Mouse (Mus musculus): ENCODE measurements around the gene Rbm6. TPM values are rescaled to one million over a fixed set of nuclear protein-coding genes. Genes with fewer than 3 reads are reported as not detected.

Rbm6 gene
- 128 TPM for polyA plus RNA-seq (2017; shearing (Covaris generic))

DNA sequence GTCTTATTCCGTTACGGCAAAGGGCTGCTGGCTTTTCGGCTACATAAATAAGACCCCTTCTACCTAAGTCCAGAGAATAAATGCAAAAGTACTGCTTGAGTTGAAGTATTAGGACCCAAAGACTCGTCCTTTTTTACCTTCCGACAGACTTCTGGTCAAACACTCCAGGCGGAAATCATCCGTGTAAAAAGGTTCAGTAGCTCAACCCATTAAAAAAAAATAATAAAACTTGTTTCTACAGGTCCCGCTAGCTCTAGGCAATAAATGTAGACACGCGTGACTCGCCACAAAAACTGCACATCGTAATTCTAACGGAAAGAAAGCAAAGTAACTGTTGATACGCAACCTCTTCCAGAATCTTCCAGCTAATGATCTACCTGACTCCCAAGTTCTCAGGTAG lies at the start of gene Rbm6:
Gene Rbm6, minus strand, starts transcription at position 101 of the 400 bp plus-strand sequence.

DNA sequence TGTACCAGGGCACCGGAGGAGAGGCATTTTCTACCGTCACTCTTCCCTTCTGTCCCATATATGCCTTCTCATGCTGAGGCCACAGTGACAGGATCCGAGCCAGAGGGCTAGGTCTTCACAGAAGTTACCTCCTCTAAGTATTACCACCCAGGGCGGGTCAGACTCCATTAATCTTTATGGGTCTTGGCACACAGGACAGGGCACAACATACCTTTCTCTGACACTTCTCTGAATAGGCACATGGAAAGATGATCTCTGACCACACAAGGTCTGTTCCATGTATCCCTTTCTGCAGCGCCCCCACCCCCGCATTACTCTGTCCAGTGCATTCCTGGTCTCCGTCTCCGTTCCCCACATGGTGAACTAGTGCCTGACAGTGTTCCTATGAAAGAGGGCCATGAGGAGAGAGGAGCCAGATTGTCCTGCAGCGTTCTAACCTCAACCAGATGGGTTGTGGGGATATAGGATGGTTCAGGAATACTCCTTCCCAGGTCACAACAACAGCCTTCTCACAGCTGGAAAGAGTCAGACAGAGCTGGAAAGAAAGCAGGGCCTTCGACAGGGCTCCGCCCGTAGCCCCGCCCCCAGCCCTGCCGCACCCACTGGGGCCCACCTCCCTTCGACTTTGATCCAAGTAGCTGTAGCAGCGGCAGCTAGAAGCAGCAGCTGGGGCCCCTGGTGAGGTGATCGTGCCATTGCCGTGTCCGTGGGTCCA lies 33.4 kb upstream of the Rbm6 start, which contains the start of gene Mst1r:
Gene Mst1r, plus strand, starts transcription at position 622 of the 715 bp plus-strand sequence.

GRCm38 (mm10) chr9:107887804-107888266 lies 14.8 kb upstream of the Rbm6 start, which contains the start of gene Mon1a:
Mon1a (plus strand) TSS chr9:107888151.

GRCm38 (mm10) chr9:107770374-107771290 lies 102.4 kb downstream of the Rbm6 start, which contains the start of gene Rbm5:
Rbm5 (minus strand) TSS chr9:107770996.

Other genes with a start within 250 kb of the Rbm6 start
- 182 TPM for gene Gnai2, start 237.9 kb downstream of the Rbm6 start, polyA plus RNA-seq (2017; shearing (Covaris generic))
- not detected for gene Slc38a3, start 203.7 kb downstream of the Rbm6 start, polyA plus RNA-seq (2017; shearing (Covaris generic))
- gene Gnat1, start 193.5 kb downstream of the Rbm6 start, polyA plus RNA-seq (2017; shearing (Covaris generic)): not detected
- not detected for gene Sema3f, start 162.8 kb downstream of the Rbm6 start, polyA plus RNA-seq (2017; shearing (Covaris generic))
- gene Rbm5, start 102.2 kb downstream of the Rbm6 start, polyA plus RNA-seq (2017; shearing (Covaris generic)): 336 TPM
- 15.9 TPM for gene Mon1a, start 14.9 kb upstream of the Rbm6 start, polyA plus RNA-seq (2017; shearing (Covaris generic))
- not detected for gene Mst1r, start 33.6 kb upstream of the Rbm6 start, polyA plus RNA-seq (2017; shearing (Covaris generic))
- gene Actl11, start 55.2 kb upstream of the Rbm6 start, polyA plus RNA-seq (2017; shearing (Covaris generic)): not detected
- not detected for gene Camkv, start 62.4 kb upstream of the Rbm6 start, polyA plus RNA-seq (2017; shearing (Covaris generic))
- gene Traip, start 76.9 kb upstream of the Rbm6 start, polyA plus RNA-seq (2017; shearing (Covaris generic)): 4.0 TPM
- 343 TPM for gene Uba7, start 102.3 kb upstream of the Rbm6 start, polyA plus RNA-seq (2017; shearing (Covaris generic))
- not detected for gene Gm20661, start 109.8 kb upstream of the Rbm6 start, polyA plus RNA-seq (2017; shearing (Covaris generic))
- gene Inka1, start 112.6 kb upstream of the Rbm6 start, polyA plus RNA-seq (2017; shearing (Covaris generic)): 2.0 TPM
- 0.42 TPM for gene Cdhr4, start 119.3 kb upstream of the Rbm6 start, polyA plus RNA-seq (2017; shearing (Covaris generic))
- gene Gm20662, start 123.1 kb upstream of the Rbm6 start, polyA plus RNA-seq (2017; shearing (Covaris generic)): not detected
- 59.6 TPM for gene Ip6k1, start 129.3 kb upstream of the Rbm6 start, polyA plus RNA-seq (2017; shearing (Covaris generic))
- 40.5 TPM for gene Gmppb, start 176.0 kb upstream of the Rbm6 start, polyA plus RNA-seq (2017; shearing (Covaris generic))
- 3.9 TPM for gene Amigo3, start 179.9 kb upstream of the Rbm6 start, polyA plus RNA-seq (2017; shearing (Covaris generic))
- gene Mst1, start 207.2 kb upstream of the Rbm6 start, polyA plus RNA-seq (2017; shearing (Covaris generic)): 2.1 TPM
- gene Rnf123, start 210.1 kb upstream of the Rbm6 start, polyA plus RNA-seq (2017; shearing (Covaris generic)): 172 TPM
- 108 TPM for gene Apeh, start 221.4 kb upstream of the Rbm6 start, polyA plus RNA-seq (2017; shearing (Covaris generic))